Mouse (Mus musculus) T-cell, adult 2 months (primary cell): ENCODE results near the gene Mafb.

ENCODE experiments used
- DNase-seq: peaks from one replicate; pipeline ENCODE4 v3.0.0; 2022; ENCODE audit warnings: low spot score

Mafb gene

DNA sequence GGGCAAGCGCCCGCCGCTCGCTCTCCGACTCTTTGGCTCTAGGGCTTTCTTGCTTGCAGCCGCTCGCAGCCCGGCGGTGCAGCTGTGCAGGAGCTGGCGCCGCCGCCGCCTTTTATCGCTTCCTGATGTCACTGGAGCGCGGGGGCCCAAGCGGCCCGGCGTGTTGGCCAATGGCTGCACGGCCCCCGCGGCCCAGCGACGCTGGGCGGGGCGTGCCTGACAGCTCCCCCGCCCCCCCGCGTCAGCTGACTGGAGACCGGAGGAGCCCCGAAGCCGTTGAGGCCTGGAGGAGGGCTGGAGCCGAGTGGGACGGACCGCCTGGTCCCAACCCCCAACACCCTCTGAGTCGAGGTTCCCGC lies at the start of gene Mafb:
Gene Mafb (minus strand): TSS at position 86 of the 359 bp plus-strand sequence.
- DNase-seq: peak; percentile 37

DNA sequence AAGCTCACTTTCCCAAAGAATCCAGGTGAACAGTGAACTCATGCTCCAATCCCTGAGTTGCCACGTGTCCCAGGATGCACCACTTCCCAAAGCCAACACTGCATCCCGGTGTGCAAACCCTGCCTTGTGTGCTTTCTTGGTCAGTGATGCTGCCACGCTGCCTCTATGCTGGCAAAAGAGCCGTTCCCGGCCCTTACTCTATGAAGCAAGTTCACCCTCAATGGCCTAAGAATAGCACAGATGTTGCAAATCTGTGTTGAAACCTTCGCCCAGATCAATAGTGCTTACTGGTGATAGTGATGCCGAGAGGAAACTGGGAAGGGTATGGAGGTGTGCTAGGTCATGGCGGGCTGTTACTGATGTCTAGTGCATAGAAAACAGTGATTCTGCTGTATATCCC lies 48.3 kb upstream of the Mafb start:
- no peak for DNase-seq

DNA sequence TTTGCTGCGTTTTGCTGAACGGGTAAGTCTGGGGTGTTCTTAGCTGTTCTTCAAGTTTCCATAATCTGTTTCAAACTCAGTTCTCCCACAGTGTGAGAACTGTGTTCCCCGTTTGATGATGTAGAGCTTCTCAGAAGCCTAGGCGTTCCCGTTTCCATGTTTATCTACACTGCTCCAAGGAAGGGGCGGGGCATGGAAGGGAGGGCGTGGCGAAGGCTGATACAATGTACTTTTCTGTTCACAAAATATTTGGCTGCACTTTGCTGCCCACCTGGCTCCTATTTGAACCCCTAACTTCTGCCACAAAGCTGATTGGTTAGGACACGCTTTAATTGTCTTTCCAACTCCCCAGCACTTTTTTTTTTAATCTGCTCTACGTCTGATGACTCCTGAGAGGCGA lies 47.9 kb upstream of the Mafb start:
- no peak for DNase-seq

DNA sequence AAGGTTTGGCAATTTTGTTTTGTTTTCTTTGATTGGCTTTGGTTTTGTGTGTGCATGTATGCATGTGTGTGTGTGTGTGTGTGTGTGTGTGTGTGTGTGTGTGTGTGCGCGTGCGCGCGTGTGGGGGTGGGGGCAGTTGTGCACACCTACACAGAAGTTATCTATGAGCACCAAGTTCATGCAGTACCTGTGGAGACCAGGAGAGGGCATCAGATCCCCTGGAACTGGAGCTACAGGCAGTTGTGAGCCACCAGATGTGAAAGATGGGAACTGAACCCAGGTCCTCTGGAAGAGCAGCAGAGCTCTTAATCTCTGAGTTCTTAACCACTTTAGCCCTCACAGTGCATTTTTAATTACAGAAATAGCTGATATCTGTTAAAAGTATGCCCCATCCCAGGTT lies 47.1 kb upstream of the Mafb start:
- DNase-seq: peak; percentile 39

DNA sequence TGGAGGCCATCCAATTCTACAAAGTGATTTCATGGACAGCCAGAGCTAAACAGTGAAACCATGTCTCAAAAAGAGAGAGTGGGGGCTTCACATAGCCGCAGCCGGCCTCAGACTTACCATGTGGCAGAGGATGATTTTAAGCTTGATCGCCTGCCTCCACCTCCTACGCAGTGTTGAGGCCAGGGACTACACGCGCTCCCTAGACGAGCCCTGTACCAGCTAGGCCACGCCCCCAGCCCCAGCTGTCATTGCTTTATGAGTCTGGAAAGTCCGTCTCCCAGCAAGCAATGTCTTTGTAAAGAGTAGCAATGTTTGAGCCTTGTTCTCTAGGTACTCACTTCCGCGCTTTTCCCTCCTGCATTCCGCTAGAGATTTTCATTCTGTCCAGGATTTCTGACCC lies 46.2 kb upstream of the Mafb start:
- no peak for DNase-seq

DNA sequence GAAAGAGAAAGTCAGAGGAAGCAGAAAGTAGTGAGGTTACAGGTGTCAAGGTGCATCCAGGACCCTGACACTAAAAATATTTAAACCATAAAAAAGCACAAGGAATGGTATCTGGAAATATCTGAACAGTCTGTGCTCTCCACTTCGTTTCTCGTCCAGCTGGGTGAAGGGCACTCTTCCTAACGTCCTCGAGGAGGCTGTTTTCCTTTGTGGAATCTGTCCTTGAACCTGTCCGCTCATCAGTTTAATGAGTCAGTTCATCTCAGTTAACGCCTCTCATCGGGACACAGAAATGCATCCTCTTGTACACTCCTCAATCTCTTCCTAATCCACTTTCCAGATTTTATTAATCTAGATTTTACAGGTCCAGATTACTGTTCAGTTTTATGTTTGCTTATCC lies 44.6 kb upstream of the Mafb start:
- no peak for DNase-seq

DNA sequence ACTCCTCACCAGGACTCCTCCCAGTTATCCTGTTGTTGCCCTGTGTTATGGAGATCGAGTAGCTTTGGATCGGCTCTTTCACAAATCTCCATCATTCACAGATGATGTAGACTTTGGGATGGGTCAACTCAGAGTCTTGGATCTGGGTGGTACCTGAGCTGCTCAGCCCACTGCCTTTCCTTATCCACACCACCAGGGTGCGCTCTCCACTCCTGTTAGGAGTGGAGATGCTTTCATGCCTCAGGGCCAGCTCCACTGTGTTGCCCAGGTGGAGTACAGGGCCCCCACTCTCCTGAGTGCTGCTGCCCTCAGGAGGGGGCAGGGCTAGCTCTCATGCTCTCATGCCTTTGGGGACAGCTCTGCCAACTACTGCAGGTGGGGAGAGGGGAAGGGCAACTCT lies 40.9 kb upstream of the Mafb start:
- no peak for DNase-seq

DNA sequence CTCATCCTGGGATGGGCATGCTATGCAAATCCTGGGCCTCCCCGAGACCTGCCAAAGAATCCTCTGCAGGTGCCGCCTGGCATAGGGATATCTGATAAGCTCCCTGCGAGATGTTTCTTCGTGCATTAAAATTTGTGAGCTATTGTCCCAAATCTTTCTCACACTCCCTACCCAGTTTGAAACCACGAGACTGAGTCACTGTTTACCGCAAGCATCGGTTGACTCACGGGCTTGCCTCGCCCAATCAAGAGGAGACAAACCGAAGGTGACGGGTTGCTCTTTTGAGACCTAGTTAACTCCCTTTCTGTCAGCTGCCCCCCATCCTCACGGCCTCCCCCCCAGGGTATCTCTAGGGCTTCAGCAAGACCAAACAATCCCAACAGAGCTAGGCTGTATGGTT lies 30.9 kb upstream of the Mafb start:
- DNase-seq: no peak

DNA sequence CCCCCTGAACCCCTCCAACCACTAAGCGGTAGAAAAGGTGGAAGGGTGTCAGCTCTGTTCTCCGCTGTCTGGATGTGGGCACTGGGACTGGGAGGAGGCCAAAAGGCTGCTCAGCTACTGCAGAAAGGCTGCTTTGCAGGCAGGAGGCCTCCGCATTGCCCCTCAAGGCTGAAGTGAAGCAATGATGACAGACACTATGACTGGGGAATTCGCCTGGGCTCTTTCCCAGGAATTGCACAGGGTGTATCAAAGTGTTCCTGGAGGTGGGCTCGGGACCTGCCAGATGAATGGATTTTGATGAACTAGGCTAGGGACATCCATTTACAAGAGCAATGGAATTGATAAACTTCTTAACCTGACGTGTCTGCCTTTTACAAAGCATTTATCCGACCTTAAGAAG lies 27.9 kb upstream of the Mafb start:
- no peak for DNase-seq

DNA sequence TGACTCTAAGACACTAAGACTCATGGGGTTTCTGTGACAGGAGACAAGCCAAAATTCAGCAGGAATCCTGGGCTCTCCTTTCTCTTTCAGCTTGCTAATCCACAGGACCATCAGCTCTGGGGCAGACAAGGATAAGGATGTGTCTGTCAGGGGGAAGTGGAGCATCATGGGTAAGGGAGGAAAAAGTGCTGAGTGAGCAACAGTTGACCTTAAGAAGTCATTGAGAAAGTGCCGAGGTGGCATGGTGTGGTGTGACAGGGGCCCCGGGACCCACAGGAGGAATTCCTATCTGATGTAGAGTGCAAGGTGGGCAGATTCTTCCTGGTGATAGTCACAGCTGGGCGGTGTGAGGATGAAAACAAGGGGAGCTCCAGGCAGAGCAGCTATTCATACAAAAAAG lies 25.8 kb upstream of the Mafb start:
- DNase-seq: no peak

DNA sequence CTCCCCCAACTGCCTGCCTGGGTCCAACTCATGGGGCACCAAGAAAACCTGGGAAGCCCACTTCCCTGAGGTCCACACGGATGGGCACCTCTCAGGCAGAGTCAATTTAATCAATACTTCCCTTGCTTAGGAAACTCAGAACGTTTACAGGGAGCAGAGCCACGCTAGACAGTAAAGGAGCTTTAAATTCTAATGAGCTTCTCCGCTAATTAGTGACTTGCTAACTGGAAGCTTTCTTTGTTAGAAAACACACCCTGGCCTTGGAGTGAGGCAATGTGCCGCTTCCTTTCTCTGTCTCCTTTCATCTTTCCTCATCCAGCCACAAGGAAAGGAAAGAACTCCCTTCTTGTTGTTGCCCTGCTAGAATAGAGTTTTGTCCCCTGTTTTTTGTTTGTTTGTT lies 21.7 kb upstream of the Mafb start:
- DNase-seq: no peak

DNA sequence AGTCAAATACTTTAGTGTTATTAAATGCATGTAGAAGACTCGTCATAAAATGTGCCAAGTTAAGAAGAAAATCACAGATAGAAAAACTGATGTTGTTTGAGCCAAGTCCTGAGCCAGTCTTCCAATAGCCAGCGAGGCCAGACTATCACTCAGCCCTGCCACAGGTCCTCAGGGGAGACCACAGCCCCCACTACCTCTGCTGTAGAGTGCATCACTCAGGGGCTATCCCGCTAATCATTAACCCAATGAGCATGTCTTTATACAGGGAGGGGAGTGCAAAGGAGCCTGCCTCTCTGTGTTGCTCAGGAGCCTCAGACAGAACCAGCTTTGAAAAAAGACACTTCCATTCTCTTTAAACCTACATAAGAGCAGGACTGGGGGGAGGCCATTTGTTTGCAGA lies 16.6 kb upstream of the Mafb start:
- DNase-seq: no peak

DNA sequence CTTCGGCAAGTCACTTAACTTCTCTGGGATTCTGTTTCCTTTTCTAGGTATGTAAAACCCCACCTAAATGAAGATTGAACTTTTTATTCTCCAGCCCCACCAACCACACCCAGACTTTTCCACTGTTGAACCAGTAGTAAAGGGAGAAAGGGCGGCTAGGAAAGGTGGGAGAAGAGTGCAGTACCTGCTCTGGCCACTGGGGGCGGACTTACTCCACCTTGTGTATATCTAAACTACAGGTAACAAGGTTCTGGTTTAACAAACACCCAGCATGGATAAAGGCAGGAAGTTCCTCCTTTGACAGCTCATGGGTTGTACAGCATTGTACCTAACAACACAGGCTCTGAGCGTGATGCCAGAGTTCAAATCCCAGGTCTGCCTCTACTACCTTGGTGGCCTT lies 11.4 kb upstream of the Mafb start:
- DNase-seq: no peak

DNA sequence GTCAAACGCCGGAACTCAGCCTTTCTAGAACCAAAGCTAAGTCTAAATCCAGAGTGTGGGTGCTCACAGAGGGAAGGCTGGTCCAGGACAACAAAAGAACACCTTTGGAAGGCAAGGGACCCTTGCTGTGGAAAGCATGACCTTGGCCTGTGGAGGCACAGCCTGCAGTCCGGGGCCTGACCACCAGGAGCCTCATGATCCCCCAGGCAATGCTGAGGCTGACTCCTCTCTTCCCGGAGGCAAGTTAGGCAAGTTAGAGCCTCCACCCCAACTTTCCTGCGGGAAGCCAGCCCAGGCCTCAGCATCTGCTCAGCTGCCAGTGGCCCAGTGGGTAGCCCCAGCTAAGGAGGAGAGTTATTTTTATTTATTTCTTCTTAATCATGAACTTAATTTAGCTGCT lies 9.4 kb upstream of the Mafb start:
- DNase-seq: no peak

DNA sequence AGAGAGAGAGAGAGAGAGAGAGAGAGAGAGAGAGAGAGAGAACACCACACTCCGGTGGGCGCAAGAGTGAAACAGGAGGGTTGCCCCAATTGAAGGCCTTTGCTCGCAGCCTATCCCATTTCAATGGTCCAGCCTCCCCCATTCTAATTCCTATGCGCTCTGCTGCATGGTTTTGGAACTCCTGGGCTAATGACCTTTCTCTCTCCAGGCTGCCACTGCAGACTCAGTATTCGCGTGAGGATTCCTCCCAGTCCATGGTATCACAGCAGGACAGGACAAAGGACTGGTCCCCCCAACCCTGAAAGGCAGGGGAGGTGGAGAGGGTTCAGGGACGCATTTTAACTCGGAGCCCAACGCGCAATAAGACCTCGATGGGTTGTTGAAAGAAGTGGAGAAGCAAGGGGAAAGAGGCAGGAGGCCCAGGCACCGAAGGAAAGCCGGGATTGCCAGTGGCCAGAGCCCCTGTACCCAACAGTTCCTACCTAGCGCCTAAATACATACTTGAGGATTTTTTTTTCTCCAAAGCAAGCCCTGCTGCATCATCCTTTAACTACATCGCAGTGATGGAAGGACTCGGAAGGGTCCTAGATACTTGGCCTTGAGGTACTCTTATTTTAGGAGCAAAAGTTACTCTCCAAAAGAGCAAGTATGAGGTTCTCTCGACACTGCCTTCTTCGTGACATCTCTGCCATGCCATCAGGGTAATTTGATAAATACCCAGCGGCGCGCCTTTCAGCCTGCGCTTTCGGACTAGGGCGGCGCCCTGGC lies 3.0 kb upstream of the Mafb start:
- DNase-seq: no peak

DNA sequence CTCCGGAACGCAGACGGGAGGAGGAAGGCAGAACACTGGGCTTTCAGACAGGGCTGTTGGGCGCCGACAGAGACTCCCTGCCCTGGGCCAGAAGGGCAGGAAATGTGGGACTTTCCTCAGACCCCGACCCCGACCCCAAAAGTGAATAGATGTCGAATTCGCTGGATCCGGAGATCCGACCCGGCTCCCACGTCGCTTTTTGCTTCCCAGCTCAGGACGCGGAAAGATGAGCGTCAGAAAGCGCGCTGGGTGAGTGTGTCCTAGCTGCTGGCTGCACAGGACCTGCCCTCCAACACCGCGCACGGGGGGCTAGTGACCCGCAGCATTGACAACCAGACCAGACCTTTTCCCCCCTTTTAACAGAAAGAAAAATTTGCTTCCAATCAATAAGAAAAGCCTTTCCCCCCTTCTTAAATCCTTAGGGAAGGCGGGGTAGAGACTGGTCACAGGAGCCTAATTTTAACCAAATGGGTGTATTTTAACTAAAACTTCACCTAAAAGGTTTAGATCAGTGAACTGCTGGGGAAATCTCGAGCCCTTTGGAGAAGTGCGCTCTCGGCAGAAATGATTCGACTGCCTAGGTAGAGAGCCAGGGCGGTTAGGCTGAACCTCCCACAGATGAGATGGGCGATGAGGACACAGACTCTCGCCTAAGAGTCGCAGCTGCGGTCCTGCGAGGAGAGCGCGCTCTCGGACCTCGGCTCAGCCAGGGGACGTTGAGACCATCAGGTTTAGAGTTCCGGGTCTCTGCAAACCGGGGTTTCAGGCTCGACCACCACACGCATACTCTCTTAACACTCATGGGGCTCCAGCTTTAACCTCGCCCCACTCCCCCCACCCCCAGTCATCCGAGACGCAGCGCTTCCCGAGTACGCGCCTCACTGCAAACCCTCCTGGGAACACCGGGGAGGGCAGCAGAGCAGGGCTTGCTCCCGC lies 1.8 kb upstream of the Mafb start:
- DNase-seq: no peak

DNA sequence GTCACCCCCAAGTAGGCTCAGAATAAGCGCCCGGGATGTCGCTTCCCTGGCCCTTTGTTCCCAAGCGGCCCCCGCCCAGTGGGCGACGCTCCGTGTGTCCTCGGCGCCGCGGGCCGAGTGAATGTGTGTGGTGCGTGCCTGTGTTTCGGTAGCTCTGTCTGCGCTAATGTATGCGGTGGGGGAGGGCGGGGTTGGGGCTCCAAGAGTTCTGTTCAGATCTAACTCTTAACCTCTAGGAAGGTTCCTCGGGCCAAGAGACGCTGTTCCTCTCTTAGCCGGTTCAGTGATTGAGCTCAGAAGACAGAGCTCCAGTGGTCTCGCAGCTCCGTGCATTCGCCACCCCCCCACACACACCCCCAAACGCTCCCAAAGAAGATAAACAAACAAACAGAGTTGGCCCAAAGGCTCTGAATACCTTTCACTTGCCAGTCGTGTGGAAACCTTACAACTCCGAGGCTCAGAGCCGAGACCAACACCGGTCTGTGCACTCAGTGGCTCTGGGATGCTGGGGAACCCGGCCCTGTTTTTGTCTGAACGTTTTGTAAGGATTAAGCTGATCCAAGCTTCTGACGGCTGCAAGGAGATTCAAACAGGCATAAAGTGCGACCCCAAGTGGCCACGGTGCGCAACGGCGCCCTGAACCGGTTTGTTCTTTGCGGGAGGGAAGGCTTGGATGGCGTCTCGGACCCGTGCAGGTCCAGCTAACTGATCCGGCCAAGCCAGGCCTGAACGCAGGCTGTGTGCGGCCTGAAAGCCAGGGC lies 763 bp upstream of the Mafb start:
- DNase-seq: peak; percentile 43

DNA sequence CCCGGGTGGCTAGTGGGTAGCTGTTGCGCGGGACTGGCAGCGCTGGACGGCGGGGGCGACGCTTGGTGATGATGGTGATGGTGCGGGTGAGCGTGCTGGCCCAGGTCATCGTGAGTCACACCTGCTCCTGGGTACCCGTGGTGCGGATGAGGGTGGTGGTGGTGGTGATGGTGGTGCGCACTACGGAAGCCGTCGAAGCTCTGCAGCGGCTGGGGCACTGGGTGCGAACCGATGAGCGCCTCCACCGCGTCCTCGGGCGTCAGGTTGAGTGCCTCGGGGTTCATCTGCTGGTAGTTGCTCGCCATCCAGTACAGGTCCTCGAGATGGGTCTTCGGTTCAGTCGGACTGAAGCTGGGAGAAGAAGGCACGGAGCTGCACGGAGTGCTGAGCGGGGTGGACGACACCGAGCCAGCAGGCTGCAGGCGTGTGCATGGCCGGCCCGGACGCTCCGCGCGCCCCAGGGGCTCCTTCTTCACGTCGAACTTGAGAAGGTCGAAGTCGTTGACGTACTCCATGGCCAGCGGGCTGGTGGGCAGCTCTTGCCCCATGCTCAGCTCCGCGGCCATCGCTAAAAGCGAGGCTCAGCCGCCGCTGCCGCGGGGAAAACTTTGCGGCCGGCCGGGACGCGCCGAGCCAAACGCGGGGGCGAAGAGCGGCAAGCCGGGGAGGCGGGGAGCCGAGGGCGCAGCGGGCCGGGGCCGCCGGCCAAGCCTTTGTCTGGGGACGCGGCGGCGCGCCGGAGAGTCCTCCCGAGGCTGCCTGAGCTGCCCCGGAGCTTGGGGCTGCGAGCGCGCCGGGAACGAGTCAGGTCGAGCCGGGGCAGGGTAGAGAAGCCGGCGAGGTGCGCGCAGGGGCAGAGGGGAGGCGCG lies 520 bp downstream of the Mafb start:
- no peak for DNase-seq

DNA sequence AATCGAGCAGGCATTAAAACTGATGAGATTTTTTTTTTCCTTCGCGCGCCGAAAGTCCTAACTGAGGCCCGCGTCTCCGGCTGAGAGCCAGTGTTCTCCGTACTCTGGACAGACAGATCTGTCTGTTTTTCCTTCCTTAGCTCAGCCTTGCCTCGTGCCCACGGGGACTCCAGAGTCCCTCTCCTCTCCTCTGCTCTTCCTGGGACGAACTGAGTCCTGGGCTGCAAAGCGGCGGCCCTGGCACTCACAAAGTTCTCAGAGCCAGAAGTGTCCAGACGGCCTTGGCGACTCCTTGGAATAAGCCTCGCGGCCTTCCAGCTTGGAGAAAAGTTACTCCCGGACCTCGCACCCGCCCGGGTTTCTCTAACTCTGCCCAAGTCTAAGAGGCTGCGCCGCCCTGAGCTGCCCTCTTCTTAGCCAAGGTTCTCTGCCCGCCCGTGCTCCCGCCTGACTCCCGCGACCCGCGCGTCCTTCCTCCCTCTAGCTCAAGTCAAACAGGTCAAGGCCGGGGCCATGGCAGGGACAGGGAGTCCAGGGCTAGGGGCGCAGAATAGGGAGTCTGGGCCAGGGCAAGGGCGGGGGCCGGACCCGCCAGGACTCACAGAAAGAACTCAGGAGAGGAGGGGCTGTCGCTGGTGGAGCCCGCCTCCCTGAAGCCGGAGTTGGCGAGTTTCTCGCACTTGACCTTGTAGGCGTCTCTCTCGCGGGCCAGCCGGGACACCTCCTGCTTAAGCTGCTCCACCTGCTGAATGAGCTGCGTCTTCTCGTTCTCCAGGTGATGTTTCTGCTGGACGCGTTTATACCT lies 1.6 kb downstream of the Mafb start:
- DNase-seq: no peak

DNA sequence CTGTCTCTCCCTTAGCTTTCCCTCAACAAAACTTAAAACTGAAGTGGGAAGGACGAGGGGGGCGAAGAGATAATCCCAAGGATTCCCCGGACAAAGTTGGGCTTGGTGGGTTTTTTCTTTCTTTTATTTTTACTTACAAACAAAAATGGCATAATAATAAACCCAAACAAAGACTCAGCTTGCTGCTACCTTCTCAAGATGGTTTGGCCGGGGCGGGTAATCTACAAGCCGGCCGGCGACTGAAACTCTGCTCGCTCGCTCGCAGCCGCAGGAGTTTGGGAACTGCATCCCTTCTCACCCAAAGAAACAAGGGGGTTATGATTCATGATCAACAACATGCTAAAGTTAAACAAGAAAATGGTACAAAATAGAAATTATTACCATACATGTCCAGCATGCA lies 2.2 kb downstream of the Mafb start:
- no peak for DNase-seq

DNA sequence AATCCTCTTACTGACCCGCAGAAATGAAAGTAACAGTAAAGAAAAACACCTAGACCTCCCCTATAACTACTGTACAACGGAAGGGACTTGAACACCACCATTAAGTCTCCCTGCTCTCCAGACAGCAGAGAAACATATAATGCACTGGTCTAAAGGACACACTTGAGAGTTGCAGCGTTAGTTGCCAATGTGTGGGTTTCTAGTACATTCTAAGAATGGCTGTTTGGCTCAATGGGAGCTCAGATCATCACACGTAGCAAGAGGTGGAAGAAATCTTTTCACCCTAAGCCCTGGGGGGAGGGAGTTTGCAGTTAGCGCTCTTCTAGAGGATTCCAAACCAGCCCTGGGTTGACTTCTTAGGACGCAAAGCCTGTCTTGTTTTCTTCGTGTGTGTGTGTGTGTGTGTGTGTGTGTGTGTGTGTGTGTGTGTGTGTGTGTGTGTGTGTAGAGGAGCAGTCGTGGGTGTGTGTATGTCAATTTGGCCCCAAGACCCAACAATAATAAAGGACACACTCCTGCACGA lies 2.7 kb downstream of the Mafb start:
- DNase-seq: no peak
